Mouse (Mus musculus) erythroblast, embryonic 14.5 days (primary cell): ENCODE results near the gene Ackr3.

ENCODE experiments used
- GATA1 ChIP-seq: IDR thresholded peaks from 2 replicates; pipeline ENCODE4 v1.6.1; 2012; ENCODE audit warnings: low read length, inconsistent platforms, mixed read lengths
- TAL1 ChIP-seq: IDR thresholded peaks from 3 replicates; pipeline ENCODE4 v1.6.1; 2012; ENCODE audit warnings: low read length, inconsistent platforms, mixed read lengths

- TF ChIP-seq GATA1 (no peak), TAL1 (no peak)
These were observed 45.4 kb downstream of the Ackr3 start for GRCm38 (mm10) chr1:90248966-90249735.
